Mouse (Mus musculus): ENCODE measurements around the gene Gm7029.

GRCm38 (mm10) chr17:33892429-33892828 lies 18.8 kb downstream of the Gm7029 start:
- TF ChIP-seq CTCF (conservative IDR thresholded peaks at IDR 0.05 in 1 of 2, IDR thresholded peaks at IDR 0.05 in 1 of 2; ENCODE audit: low read depth in 2 of 2, low read length in 2 of 2) (no peak), ELF1 (IDR thresholded peaks at IDR 0.05; ENCODE audit: low read depth, low read length) (no peak), PAX5 (IDR thresholded peaks at IDR 0.05; ENCODE audit: low read length) (no peak), ZMIZ1 (IDR thresholded peaks at IDR 0.05; ENCODE audit: low read depth, low read length) (no peak), IRF4 (IDR thresholded peaks at IDR 0.05; ENCODE audit: low read depth, low read length) (no peak)
